16 mouse cellular contexts compared by ENCODE assay signal in genomic region chr11:109470170-109470569, GRCm38 (mm10). TPM values are rescaled to one million over a fixed set of nuclear protein-coding genes. Genes with fewer than 3 reads are reported as not detected.
DNase-seq lines count a peak whose midpoint lies in the region; TF ChIP-seq lines count a peak whose summit lies in the region.
"Had no signal": no experiment of that assay in that cellular context is flagged by ENCODE, and none has a peak within 500 bp of the region (broad histone marks: within the 10 kb centered on the region; RNA-seq: fewer than 3 reads in every experiment).

No protein-coding gene starts in this region.

- no peaks in the 10 kb centered on the region; the same call in 1 of the 2 replicates for H3K36me3 ChIP-seq in heart, embryonic 10.5 days
- peaks cover 63% of the 10 kb centered on the region for H3K36me3 ChIP-seq in erythroblast, embryonic 14.5 days (ENCODE audit: control insufficient read depth)
- peaks cover 45% of the 10 kb centered on the region for H3K36me3 ChIP-seq in megakaryocyte, embryonic 14.5 days (replicated peaks; ENCODE audit: low read length)

- no peak for TF ChIP-seq CTCF in gastrocnemius, adult 2 months (IDR thresholded peaks at IDR 0.05)

- H3K9me3 ChIP-seq in heart, embryonic 10.5 days = no peaks in the 10 kb centered on the region
- H3K9me3 ChIP-seq in erythroblast, embryonic 14.5 days (ENCODE audit: control insufficient read depth, low read length) = no peaks in the 10 kb centered on the region
- H3K9me3 ChIP-seq in megakaryocyte, embryonic 14.5 days = no peaks in the 10 kb centered on the region

- no peak for DNase-seq in heart, embryonic 10.5 days (ENCODE audit: low spot score)
- DNase-seq in heart, postnatal 10 days = no peak
- DNase-seq in 416B (ENCODE audit: low read depth) = peak; percentile 54
- no peak for DNase-seq in gastrocnemius, adult 2 months
- DNase-seq in left cerebral cortex, postnatal 25 days (ENCODE audit: low spot score in 2 of 2) = no peak
- DNase-seq in cerebellum, adult 9-11 months = no peak
- DNase-seq: adrenal gland, postnatal 36 days; left cerebral cortex, postnatal 4 days; lung, postnatal 10 days had no signal

- H3K27me3 ChIP-seq in heart, embryonic 10.5 days (ENCODE audit: insufficient read depth, poor library complexity, severe bottlenecking) = no peaks in the 10 kb centered on the region
- H3K27me3 ChIP-seq in erythroblast, embryonic 14.5 days (ENCODE audit: control insufficient read depth) = no peaks in the 10 kb centered on the region
- no peaks in the 10 kb centered on the region for H3K27me3 ChIP-seq in megakaryocyte, embryonic 14.5 days (replicated peaks)

- peaks cover 28% of the 10 kb centered on the region for H3K4me1 ChIP-seq in heart, embryonic 10.5 days
- peaks cover 77% of the 10 kb centered on the region for H3K4me1 ChIP-seq in erythroblast, embryonic 14.5 days (ENCODE audit: control insufficient read depth)
- H3K4me1 ChIP-seq in megakaryocyte, embryonic 14.5 days = peaks cover 70% of the 10 kb centered on the region

- 68% methylated on average over 9 of the region's 9 CpGs for WGBS in heart, embryonic 10.5 days

- H3K4me3 ChIP-seq in heart, embryonic 10.5 days = 0 out of 2 replicates have a peak overlapping the region, but pooled peaks have one; percentile 88
- peak overlapping the region; percentile 100 for H3K4me3 ChIP-seq in erythroblast, embryonic 14.5 days (replicated peaks)
- H3K4me3 ChIP-seq in megakaryocyte, embryonic 14.5 days (replicated peaks) = peak overlapping the region; percentile 99
- H3K4me3 ChIP-seq in gastrocnemius, adult 2 months = no peak overlapping the region
- H3K4me3 ChIP-seq: myocyte had no signal

- intact Hi-C loops in heart, postnatal 10 days (cut with DNase I) = loop anchor here (5.0 kb wide), 1 partner anchor 87 kb away; no protein-coding TSS in a partner anchor
- intact Hi-C loops in gastrocnemius, adult 2 months (cut with DNase I) = loop anchor here (5.0 kb wide), 1 partner anchor 102 kb away; no protein-coding TSS in a partner anchor
- intact Hi-C loops in left cerebral cortex, postnatal 25 days (cut with DNase I) = loop anchor here (5.0 kb wide), 2 partner anchors 108 to 182 kb away; partner anchors contain the start of gene Gna13

- H3K27ac ChIP-seq in heart, embryonic 10.5 days = no peak overlapping the region
- no peak overlapping the region for H3K27ac ChIP-seq in gastrocnemius, adult 2 months
- H3K27ac ChIP-seq: hindbrain, embryonic 14.5 days; kidney, postnatal 0 days had no signal

RNA-seq across cellular contexts. Expression of gene Arsg, which starts 3.0 kb away (rescaled TPM):
- polyA plus RNA-seq in heart, embryonic 10.5 days (2016; fragmentation: Nextera tagmentation; extraction: Ambion mirVana) = 3.3 and 4.6 TPM in 2 replicates
- total RNA-seq in heart, postnatal 10 days (2021) = 1 to 10 TPM; 4.3 to 4.4 TPM
- polyA plus RNA-seq in erythroblast, embryonic 14.5 days (2012) = 0.09 and 0.17 TPM in 2 replicates
- polyA plus RNA-seq in megakaryocyte, embryonic 14.5 days (2012; ENCODE audit: insufficient read depth, low replicate concordance) = 0.88 TPM in 1 of 2 replicates, not detected in the other
- under 1 TPM; 0.84 to 0.86 TPM for total RNA-seq in gastrocnemius, adult 2 months (2021)
- 10 to 100 TPM in 1 of 2 experiments, 1 to 10 TPM in 1; 9.6 to 11.1 TPM for total RNA-seq in left cerebral cortex, postnatal 25 days (2021)

RNA-seq across cellular contexts. Expression of gene Slc16a6, which starts 3.2 kb away (rescaled TPM):
- 12.7 and 16.5 TPM in 2 replicates for polyA plus RNA-seq in heart, embryonic 10.5 days (2016; fragmentation: Nextera tagmentation; extraction: Ambion mirVana)
- 10 to 100 TPM; 13.9 to 14.6 TPM for total RNA-seq in heart, postnatal 10 days (2021)
- polyA plus RNA-seq in erythroblast, embryonic 14.5 days (2012) = 4.7 and 5.3 TPM in 2 replicates
- polyA plus RNA-seq in megakaryocyte, embryonic 14.5 days (2012; ENCODE audit: insufficient read depth, low replicate concordance) = 23.4 and 34.7 TPM in 2 replicates
- 1 to 10 TPM; 7.4 to 9.2 TPM for total RNA-seq in gastrocnemius, adult 2 months (2021)
- 10 to 100 TPM in 1 of 2 experiments, 1 to 10 TPM in 1; 8.7 to 17.3 TPM for total RNA-seq in left cerebral cortex, postnatal 25 days (2021)

RNA-seq across cellular contexts. Expression of gene Amz2, which starts 44.4 kb away (rescaled TPM):
- polyA plus RNA-seq in heart, embryonic 10.5 days (2016; fragmentation: Nextera tagmentation; extraction: Ambion mirVana) = 35.4 and 37.1 TPM in 2 replicates
- 10 to 100 TPM; 42.9 to 46.8 TPM for total RNA-seq in heart, postnatal 10 days (2021)
- 0.22 and 0.26 TPM in 2 replicates for polyA plus RNA-seq in erythroblast, embryonic 14.5 days (2012)
- polyA plus RNA-seq in megakaryocyte, embryonic 14.5 days (2012; ENCODE audit: insufficient read depth, low replicate concordance) = 2.9 and 3.9 TPM in 2 replicates
- total RNA-seq in gastrocnemius, adult 2 months (2021) = 10 to 100 TPM; 70.4 to 71.7 TPM
- total RNA-seq in left cerebral cortex, postnatal 25 days (2021) = 10 to 100 TPM; 48.3 to 55.4 TPM

RNA-seq across cellular contexts. Expression of gene 9930022D16Rik, which starts 56.5 kb away (rescaled TPM):
- not detected in 2 replicates for polyA plus RNA-seq in heart, embryonic 10.5 days (2016; fragmentation: Nextera tagmentation; extraction: Ambion mirVana)
- not detected for total RNA-seq in heart, postnatal 10 days (2021)
- 0.02 TPM in 1 of 2 replicates, not detected in the other for polyA plus RNA-seq in erythroblast, embryonic 14.5 days (2012)
- polyA plus RNA-seq in megakaryocyte, embryonic 14.5 days (2012; ENCODE audit: insufficient read depth, low replicate concordance) = not detected in 2 replicates
- not detected for total RNA-seq in gastrocnemius, adult 2 months (2021)
- total RNA-seq in left cerebral cortex, postnatal 25 days (2021) = not detected
- total RNA-seq: adrenal gland, postnatal 36 days; left cerebral cortex, postnatal 4 days had no signal
- polyA plus RNA-seq: cerebellum, adult 2 months; forebrain, embryonic 16.5 days; hindbrain, embryonic 14.5 days; myocyte had no signal
